Mouse (Mus musculus) liver, adult 2 months (tissue): ENCODE results near the gene Foxp1.

Experiments used
- CTCF ChIP-seq: fragments of 200-500 bp; IDR thresholded peaks from 2 replicates; pipeline ENCODE4 v1.5.1; 2011; ENCODE audit warnings: low read depth, low read length, control low read depth
- POLR2A ChIP-seq: fragments of 200-500 bp; IDR thresholded peaks from 2 replicates; pipeline ENCODE4 v1.6.1; 2011; ENCODE audit warnings: low read length, control low read depth; ENCODE audit not compliant: insufficient read depth; ENCODE audit errors: extremely low read depth

GRCm38 (mm10) chr6:99523679-99524370, 1.3 kb upstream of the Foxp1 start:
- no peak for TF ChIP-seq CTCF
- TF ChIP-seq POLR2A = no peak
